ENCODE assay signal across 8 mouse cellular contexts in the genomic region with DNA sequence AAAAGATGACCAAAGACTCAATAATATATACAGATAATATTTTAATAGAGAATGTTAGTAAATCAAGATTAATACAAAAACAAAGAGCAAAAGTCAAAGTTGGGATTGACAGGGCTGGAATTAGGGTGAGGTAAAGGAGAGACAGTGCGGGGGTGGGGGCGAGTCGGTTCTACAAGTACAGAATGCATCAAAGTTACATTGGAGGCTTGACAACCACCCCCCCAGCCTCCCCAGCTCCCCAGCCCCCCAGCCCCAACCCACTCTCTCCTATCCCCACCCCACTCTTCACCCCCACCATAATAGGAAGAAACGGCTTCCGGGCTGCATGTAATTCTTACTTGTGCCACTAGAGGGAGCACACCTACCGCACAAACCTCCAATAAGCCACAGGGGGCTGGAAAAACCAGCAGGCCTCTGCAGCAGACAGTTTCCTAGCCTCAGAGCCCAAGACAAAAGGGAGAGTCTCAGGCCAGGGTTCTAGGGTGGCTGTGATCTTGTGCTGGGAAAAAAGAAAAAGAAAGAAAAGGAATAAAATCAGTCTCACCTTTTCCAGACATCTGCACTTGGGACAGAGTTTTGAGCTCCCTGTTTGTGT. TPM values are rescaled to one million over a fixed set of nuclear protein-coding genes. Genes with fewer than 3 reads are reported as not detected.
DNase-seq lines count a peak whose midpoint lies in the region; ATAC-seq and TF ChIP-seq lines count a peak whose summit lies in the region.

No protein-coding gene starts in this region.

- H3K9ac ChIP-seq in embryonic facial prominence, embryonic 14.5 days (ENCODE audit: low read depth, low read length), result no peak overlapping the region
- no peak overlapping the region for H3K9ac ChIP-seq in heart, embryonic 12.5 days
- no peak overlapping the region for H3K9ac ChIP-seq in kidney, postnatal 0 days (ENCODE audit: low read depth, low read length)
- H3K9ac ChIP-seq in liver, embryonic 11.5 days (ENCODE audit: low read depth, low read length), result no peak overlapping the region

- no peak overlapping the region for H3K27ac ChIP-seq in bone marrow, adult 2 months (ENCODE audit: control insufficient read depth, insufficient read depth, low read depth, low read length, poor library complexity)
- no peak overlapping the region for H3K27ac ChIP-seq in embryonic facial prominence, embryonic 14.5 days (replicated peaks; ENCODE audit: low read depth, low read length)
- H3K27ac ChIP-seq in heart, embryonic 12.5 days (ENCODE audit: poor library complexity, severe bottlenecking), result no peak overlapping the region
- no peak overlapping the region for H3K27ac ChIP-seq in kidney, postnatal 0 days
- no peak overlapping the region for H3K27ac ChIP-seq in liver, embryonic 11.5 days (ENCODE audit: low read depth, low read length)
- no peak overlapping the region for H3K27ac ChIP-seq in testis, adult 2 months (ENCODE audit: control insufficient read depth, insufficient read depth, low read depth, low read length)

- no peaks in the 10 kb centered on the region for H3K79me2 ChIP-seq in C2C12 (ENCODE audit: control insufficient read depth, insufficient read depth)

- no peaks in the 10 kb centered on the region for H3K4me1 ChIP-seq in bone marrow, adult 2 months (ENCODE audit: control insufficient read depth, insufficient read depth, low read length)
- H3K4me1 ChIP-seq in embryonic facial prominence, embryonic 14.5 days (ENCODE audit: control insufficient read depth, insufficient read depth, low read length), result no peaks in the 10 kb centered on the region
- 0 out of 2 replicates have a peak, but pooled peaks cover 14% of the 10 kb centered on the region for H3K4me1 ChIP-seq in heart, embryonic 12.5 days (replicated peaks)
- H3K4me1 ChIP-seq in kidney, postnatal 0 days (replicated peaks; ENCODE audit: insufficient read depth, low read length), result no peaks in the 10 kb centered on the region
- no peaks in the 10 kb centered on the region for H3K4me1 ChIP-seq in liver, embryonic 11.5 days (replicated peaks; ENCODE audit: control insufficient read depth, insufficient read depth, low read length)
- peaks cover 13% of the 10 kb centered on the region for H3K4me1 ChIP-seq in testis, adult 2 months (ENCODE audit: control insufficient read depth, insufficient read depth, low read length)

- DNase-seq in embryonic facial prominence, embryonic 14.5 days (ENCODE audit: low spot score), result peak; percentile 82
- DNase-seq in kidney, postnatal 0 days (ENCODE audit: low spot score), result peak; percentile 86
- DNase-seq in liver, embryonic 11.5 days (ENCODE audit: low spot score), result peak; percentile 72
- peak; percentile 80 for DNase-seq in neural tube, embryonic 10.5 days (ENCODE audit: extremely low spot score, low spot score)

- 0 out of 2 replicates have a peak, but pooled peaks cover 5% of the 10 kb centered on the region for H3K9me3 ChIP-seq in embryonic facial prominence, embryonic 14.5 days (ENCODE audit: control insufficient read depth, low read length)
- H3K9me3 ChIP-seq in heart, embryonic 12.5 days (replicated peaks), result peaks cover 5% of the 10 kb centered on the region; the same call in 1 of the 2 replicates
- H3K9me3 ChIP-seq in kidney, postnatal 0 days (replicated peaks; ENCODE audit: low read length), result no peaks in the 10 kb centered on the region
- peaks cover 3% of the 10 kb centered on the region; the same call in 1 of the 2 replicates for H3K9me3 ChIP-seq in liver, embryonic 11.5 days (ENCODE audit: control insufficient read depth, low read length)

- 35% methylated on average over 6 of the region's 6 CpGs for WGBS in bone marrow, adult 2 months
- WGBS in embryonic facial prominence, embryonic 14.5 days, result 13% methylated on average over 6 of the region's 6 CpGs
- WGBS in heart, embryonic 12.5 days, result 17% methylated on average over 6 of the region's 6 CpGs
- WGBS in kidney, postnatal 0 days, result 24% methylated on average over 6 of the region's 6 CpGs
- WGBS in liver, embryonic 11.5 days, result 20% methylated on average over 6 of the region's 6 CpGs

- peak; percentile 27 for TF ChIP-seq CTCF in C2C12 (IDR thresholded peaks at IDR 0.05; ENCODE audit: control insufficient read depth, insufficient read depth, insufficient read length)
- TF ChIP-seq CTCF in bone marrow, adult 2 months (IDR thresholded peaks at IDR 0.05; ENCODE audit: control insufficient read depth, insufficient read depth, low read length), result peak; percentile 77
- TF ChIP-seq CTCF in kidney, postnatal 0 days (IDR thresholded peaks at IDR 0.05; ENCODE audit: low read depth), result peak; percentile 89
- peak; percentile 79 for TF ChIP-seq CTCF in testis, adult 2 months (IDR thresholded peaks at IDR 0.05; ENCODE audit: control insufficient read depth, insufficient read depth, insufficient replicate concordance, low read depth, low read length)

- TF ChIP-seq POLR2A in bone marrow, adult 2 months (IDR thresholded peaks at IDR 0.05; ENCODE audit: borderline replicate concordance, control insufficient read depth, low read depth, low read length), result no peak
- TF ChIP-seq POLR2A in testis, adult 2 months (IDR thresholded peaks at IDR 0.05; ENCODE audit: control insufficient read depth, low read depth, low read length), result no peak

- no peaks in the 10 kb centered on the region for H3K79me3 ChIP-seq in C2C12 (ENCODE audit: low read depth)

- peaks cover 9% of the 10 kb centered on the region for H3K27me3 ChIP-seq in C2C12 (ENCODE audit: control insufficient read depth, insufficient read depth, insufficient read length)
- H3K27me3 ChIP-seq in embryonic facial prominence, embryonic 14.5 days (replicated peaks; ENCODE audit: control insufficient read depth, insufficient read depth, low read length), result no peaks in the 10 kb centered on the region
- H3K27me3 ChIP-seq in heart, embryonic 12.5 days (replicated peaks), result no peaks in the 10 kb centered on the region
- H3K27me3 ChIP-seq in kidney, postnatal 0 days (ENCODE audit: insufficient read depth, low read length), result no peaks in the 10 kb centered on the region
- H3K27me3 ChIP-seq in liver, embryonic 11.5 days (replicated peaks; ENCODE audit: control insufficient read depth, insufficient read depth, low read length), result no peaks in the 10 kb centered on the region
- H3K27me3 ChIP-seq in testis, adult 2 months (ENCODE audit: control insufficient read depth, insufficient read depth, low read length), result no peaks in the 10 kb centered on the region

- peak; percentile 81 for ATAC-seq in embryonic facial prominence, embryonic 14.5 days (ENCODE audit: low read depth)
- ATAC-seq in heart, embryonic 12.5 days (ENCODE audit: insufficient number of reproducible peaks, low FRiP score), result peak; percentile 61; the same call in 1 of the 2 replicates
- ATAC-seq in kidney, postnatal 0 days (replicated peaks; ENCODE audit: low FRiP score, low read depth), result peak; percentile 55; the same call in 1 of the 2 replicates
- ATAC-seq in liver, embryonic 11.5 days (replicated peaks; ENCODE audit: low FRiP score), result peak; percentile 42; the same call in 1 of the 2 replicates

- no peaks in the 10 kb centered on the region for H3K36me3 ChIP-seq in C2C12 (ENCODE audit: control insufficient read depth, insufficient read depth)
- no peaks in the 10 kb centered on the region for H3K36me3 ChIP-seq in embryonic facial prominence, embryonic 14.5 days (ENCODE audit: control insufficient read depth, insufficient read depth, low read length)
- no peaks in the 10 kb centered on the region for H3K36me3 ChIP-seq in heart, embryonic 12.5 days
- H3K36me3 ChIP-seq in kidney, postnatal 0 days (ENCODE audit: insufficient read depth, low read length), result no peaks in the 10 kb centered on the region
- H3K36me3 ChIP-seq in liver, embryonic 11.5 days (ENCODE audit: control insufficient read depth, insufficient read depth, low read length), result no peaks in the 10 kb centered on the region
- H3K36me3 ChIP-seq in testis, adult 2 months (ENCODE audit: control insufficient read depth, insufficient read depth, low read length), result no peaks in the 10 kb centered on the region

- H3K4me3 ChIP-seq in C2C12 (ENCODE audit: insufficient read depth, poor library complexity, severe bottlenecking), result no peak overlapping the region
- no peak overlapping the region for H3K4me3 ChIP-seq in bone marrow, adult 2 months (replicated peaks; ENCODE audit: control insufficient read depth, low read depth, low read length)
- H3K4me3 ChIP-seq in embryonic facial prominence, embryonic 14.5 days (ENCODE audit: low read depth, low read length), result no peak overlapping the region
- no peak overlapping the region for H3K4me3 ChIP-seq in heart, embryonic 12.5 days
- no peak overlapping the region for H3K4me3 ChIP-seq in kidney, postnatal 0 days (replicated peaks; ENCODE audit: low read depth, low read length)
- no peak overlapping the region for H3K4me3 ChIP-seq in liver, embryonic 11.5 days (ENCODE audit: low read depth, low read length)
- no peak overlapping the region for H3K4me3 ChIP-seq in testis, adult 2 months (ENCODE audit: control insufficient read depth, low read depth, low read length)

- no peak overlapping the region for H3ac ChIP-seq in C2C12 (ENCODE audit: control insufficient read depth, insufficient read length, low read depth)

- H3K4me2 ChIP-seq in embryonic facial prominence, embryonic 14.5 days (ENCODE audit: low read depth, low read length), result no peak overlapping the region
- no peak overlapping the region for H3K4me2 ChIP-seq in heart, embryonic 12.5 days
- H3K4me2 ChIP-seq in kidney, postnatal 0 days (ENCODE audit: low read length), result no peak overlapping the region
- H3K4me2 ChIP-seq in liver, embryonic 11.5 days, result no peak overlapping the region

RNA-seq across cellular contexts. Expression of a gene that starts 19.8 kb away (rescaled TPM):
- 0.09 TPM for polyA plus RNA-seq in C2C12 (2012; fragmentation: generic; extraction: Trizol)
- not detected in 2 replicates for polyA plus RNA-seq in bone marrow, adult 2 months (2011; ENCODE audit: insufficient read depth, insufficient read length, low replicate concordance, missing spikeins)
- polyA plus RNA-seq in embryonic facial prominence, embryonic 14.5 days (2014; fragmentation: Nextera tagmentation; extraction: Ambion mirVana), result 32.3 and 32.7 TPM in 2 replicates
- polyA plus RNA-seq in heart, embryonic 12.5 days (2016; fragmentation: Nextera tagmentation; extraction: Ambion mirVana), result 2.0 TPM in 2 replicates
- polyA plus RNA-seq in kidney, postnatal 0 days (2015; fragmentation: Nextera tagmentation; extraction: Ambion mirVana), result 27.2 and 28.0 TPM in 2 replicates
- 0.82 and 1.8 TPM in 2 replicates for polyA plus RNA-seq in liver, embryonic 11.5 days (2014; fragmentation: Nextera tagmentation; extraction: Ambion mirVana)
- 1.3 and 1.4 TPM in 2 replicates for polyA plus RNA-seq in testis, adult 2 months (2012; rRNA removed)

RNA-seq across cellular contexts. Expression of a gene that starts 34.7 kb away (rescaled TPM):
- polyA plus RNA-seq in C2C12 (2012; fragmentation: generic; extraction: Trizol), result 0.11 TPM
- 0.57 and 0.61 TPM in 2 replicates for polyA plus RNA-seq in bone marrow, adult 2 months (2011; ENCODE audit: insufficient read depth, insufficient read length, low replicate concordance, missing spikeins)
- 8.1 and 9.0 TPM in 2 replicates for polyA plus RNA-seq in embryonic facial prominence, embryonic 14.5 days (2014; fragmentation: Nextera tagmentation; extraction: Ambion mirVana)
- 18.9 and 22.9 TPM in 2 replicates for polyA plus RNA-seq in heart, embryonic 12.5 days (2016; fragmentation: Nextera tagmentation; extraction: Ambion mirVana)
- 14.1 and 14.2 TPM in 2 replicates for polyA plus RNA-seq in kidney, postnatal 0 days (2015; fragmentation: Nextera tagmentation; extraction: Ambion mirVana)
- 11.8 and 12.7 TPM in 2 replicates for polyA plus RNA-seq in liver, embryonic 11.5 days (2014; fragmentation: Nextera tagmentation; extraction: Ambion mirVana)
- 2.4 and 2.8 TPM in 2 replicates for polyA plus RNA-seq in testis, adult 2 months (2012; rRNA removed)

Comparison
In these comparisons a context has a peak if more than half of its experiments do, and no peak if none do; other contexts are left out.
1. CTCF ChIP-seq: peak in every context shown above with its lines; median percentile 89 in kidney, postnatal 0 days; 79 in testis, adult 2 months; 77 in bone marrow, adult 2 months; 27 in C2C12.